ENCODE assay signal across 17 mouse cellular contexts in genomic region chr19:60138881-60139280, GRCm38 (mm10).
DNase-seq lines count a peak whose midpoint lies in the region; TF ChIP-seq lines count a peak whose summit lies in the region.
"Had no signal": no experiment of that assay in that cellular context is flagged by ENCODE, and none has a peak within 500 bp of the region (broad histone marks: within the 10 kb centered on the region; RNA-seq: fewer than 3 reads in every experiment).

No protein-coding gene starts in this region.

- peak; percentile 70 for DNase-seq in gastrocnemius, adult 18-20 months (ENCODE audit: low spot score)
- no peak for DNase-seq in gastrocnemius, postnatal 4 days (ENCODE audit: low spot score in 2 of 2)
- peak; percentile 32 for DNase-seq in lung, postnatal 25 days (ENCODE audit: low spot score)
- DNase-seq in lung, adult 2 months: no peak
- peak; percentile 61 for DNase-seq in Muller cell, postnatal 12 days (ENCODE audit: inconsistent ontology term)
- peak; percentile 10 for DNase-seq in gastrocnemius, postnatal 10 days
- DNase-seq in frontal cortex, postnatal 36 days (ENCODE audit: low spot score in 2 of 2): no peak
- DNase-seq in frontal cortex, postnatal 14 days (ENCODE audit: low spot score in 2 of 2): no peak
- DNase-seq: adrenal gland, adult 2 months; cerebellum, adult 8-10 months; heart, postnatal 4 days; liver, embryonic 13.5 days; right cerebral cortex, postnatal 4 days had no signal

- TF ChIP-seq POLR2A in lung, adult 2 months (IDR thresholded peaks at IDR 0.05; ENCODE audit: borderline replicate concordance, extremely low read depth, low read depth, low read length): no peak

- TF ChIP-seq CTCF in lung, adult 2 months (IDR thresholded peaks at IDR 0.05; ENCODE audit: insufficient read depth, low read length): no peak

- no peaks in the 10 kb centered on the region for H3K4me1 ChIP-seq in lung, adult 2 months (ENCODE audit: control insufficient read depth, insufficient read depth, low read length)
- H3K4me1 ChIP-seq: forebrain, embryonic 12.5 days; heart, embryonic 13.5 days; limb, embryonic 13.5 days had no signal

- no peak overlapping the region for H3K4me3 ChIP-seq in lung, adult 2 months (replicated peaks; ENCODE audit: extremely low read depth, low read depth, low read length)
- H3K4me3 ChIP-seq: embryonic facial prominence, embryonic 10.5 days; forebrain, embryonic 12.5 days; heart, embryonic 13.5 days; limb, embryonic 13.5 days; liver, embryonic 13.5 days had no signal

- 38% methylated on average over 2 of the region's 2 CpGs for WGBS in lung, adult 2 months

Comparison
In these comparisons a context has a peak if more than half of its experiments do, and no peak if none do; other contexts are left out.
1. DNase-seq: peak in gastrocnemius, adult 18-20 months (single experiment), lung, postnatal 25 days (single experiment), Muller cell, postnatal 12 days (single experiment) and gastrocnemius, postnatal 10 days (single experiment); none in gastrocnemius, postnatal 4 days (0 of 2), lung, adult 2 months (single experiment), frontal cortex, postnatal 36 days (0 of 2) and frontal cortex, postnatal 14 days (0 of 2).